Mouse (Mus musculus): ENCODE measurements at regions not wholly inside any gene's neighbourhood (a gene's known extent, or its start where the extent isn't known, plus 50 kb on each side); places are given as distances from the start of the nearest gene placed in this dataset.

GRCm38 (mm10) chr12:39073289-39074022 lies 294.3 kb downstream of the Etv1 start:
- Histone ChIP-seq H3K4me2 (no peak overlapping the region), H3K9ac (no peak overlapping the region), H3K4me1 (replicated peaks) (no peaks in the 10 kb centered on the region), H3K4me3 (no peak overlapping the region), H3K36me3 (no peaks in the 10 kb centered on the region), H3K9me3 (replicated peaks) (no peaks in the 10 kb centered on the region), H3K27me3 (replicated peaks) (no peaks in the 10 kb centered on the region), H3K27ac (ENCODE audit: poor library complexity, severe bottlenecking) (no peak overlapping the region)
- WGBS: 84% methylated on average over 15 of the region's 15 CpGs
- ATAC-seq (ENCODE audit: insufficient number of reproducible peaks, low FRiP score): no peak

- H3K27me3 ChIP-seq (replicated peaks): no peaks in the 10 kb centered on the region
- no peaks in the 10 kb centered on the region for H3K36me3 ChIP-seq
- no peak overlapping the region for H3K4me3 ChIP-seq
- H3K27ac ChIP-seq (ENCODE audit: poor library complexity, severe bottlenecking): no peak overlapping the region
- no peaks in the 10 kb centered on the region for H3K9me3 ChIP-seq (replicated peaks)
- no peaks in the 10 kb centered on the region for H3K4me1 ChIP-seq (replicated peaks)
- no peak overlapping the region for H3K9ac ChIP-seq
- no peak overlapping the region for H3K4me2 ChIP-seq
- WGBS: 84% methylated on average over 4 of the region's 4 CpGs
- no peak for ATAC-seq (ENCODE audit: insufficient number of reproducible peaks, low FRiP score)
These were observed 307.1 kb downstream of the Etv1 start for GRCm38 (mm10) chr12:39086285-39086684.

- no peak for ATAC-seq (ENCODE audit: insufficient number of reproducible peaks, low FRiP score)
These were observed 315.6 kb downstream of the Etv1 start for GRCm38 (mm10) chr12:39094638-39095230.

GRCm38 (mm10) chr12:39123391-39124095 lies 344.4 kb downstream of the Etv1 start:
- H3K27ac ChIP-seq (ENCODE audit: poor library complexity, severe bottlenecking): no peak overlapping the region
- H3K9ac ChIP-seq: no peak overlapping the region
- H3K4me1 ChIP-seq (replicated peaks): no peaks in the 10 kb centered on the region
- no peak overlapping the region for H3K4me2 ChIP-seq
- WGBS: 56% methylated on average over 3 of the region's 3 CpGs
- H3K27me3 ChIP-seq (replicated peaks): no peaks in the 10 kb centered on the region
- no peaks in the 10 kb centered on the region for H3K9me3 ChIP-seq (replicated peaks)
- no peaks in the 10 kb centered on the region for H3K36me3 ChIP-seq
- H3K4me3 ChIP-seq: no peak overlapping the region
- ATAC-seq (ENCODE audit: insufficient number of reproducible peaks, low FRiP score): no peak

More at GRCm38 (mm10) chr12:39094638-39095230, 315.6 kb downstream of the Etv1 start:
- Histone ChIP-seq H3K27ac (ENCODE audit: poor library complexity, severe bottlenecking) (no peak overlapping the region), H3K4me3 (no peak overlapping the region), H3K27me3 (replicated peaks) (no peaks in the 10 kb centered on the region), H3K4me1 (replicated peaks) (no peaks in the 10 kb centered on the region), H3K9me3 (replicated peaks) (no peaks in the 10 kb centered on the region), H3K36me3 (no peaks in the 10 kb centered on the region), H3K4me2 (no peak overlapping the region), H3K9ac (no peak overlapping the region)
- 21% methylated on average over 5 of the region's 5 CpGs for WGBS

- H3K4me3 ChIP-seq: no peak overlapping the region
- no peak overlapping the region for H3K27ac ChIP-seq (ENCODE audit: poor library complexity, severe bottlenecking)
- no peaks in the 10 kb centered on the region for H3K4me1 ChIP-seq (replicated peaks)
- H3K9me3 ChIP-seq (replicated peaks): no peaks in the 10 kb centered on the region
- no peak for ATAC-seq (ENCODE audit: insufficient number of reproducible peaks, low FRiP score)
- WGBS: 73% methylated on average over 6 of the region's 6 CpGs
- H3K4me2 ChIP-seq: no peak overlapping the region
- H3K27me3 ChIP-seq (replicated peaks): no peaks in the 10 kb centered on the region
- no peaks in the 10 kb centered on the region for H3K36me3 ChIP-seq
- H3K9ac ChIP-seq: no peak overlapping the region
These were observed 375.5 kb downstream of the Etv1 start for GRCm38 (mm10) chr12:39154689-39155088.

GRCm38 (mm10) chr12:39176958-39177357 lies 397.8 kb downstream of the Etv1 start:
- no peaks in the 10 kb centered on the region for H3K36me3 ChIP-seq
- WGBS: 71% methylated on average over 4 of the region's 4 CpGs

GRCm38 (mm10) chr12:39224073-39224472 lies 444.9 kb downstream of the Etv1 start:
- Histone ChIP-seq H3K4me1 (replicated peaks) (no peaks in the 10 kb centered on the region), H3K4me3 (no peak overlapping the region), H3K9me3 (replicated peaks) (no peaks in the 10 kb centered on the region), H3K27ac (ENCODE audit: poor library complexity, severe bottlenecking) (no peak overlapping the region), H3K9ac (no peak overlapping the region), H3K36me3 (no peaks in the 10 kb centered on the region), H3K27me3 (replicated peaks) (no peaks in the 10 kb centered on the region), H3K4me2 (no peak overlapping the region)
- no peak for ATAC-seq (ENCODE audit: insufficient number of reproducible peaks, low FRiP score)
- 69% methylated on average over 4 of the region's 4 CpGs for WGBS

More at GRCm38 (mm10) chr12:39176958-39177357, 397.8 kb downstream of the Etv1 start:
- Histone ChIP-seq H3K9ac (no peak overlapping the region), H3K4me3 (no peak overlapping the region), H3K4me1 (replicated peaks) (peaks cover 3% of the 10 kb centered on the region; the same call in 1 of the 2 replicates), H3K27ac (ENCODE audit: poor library complexity, severe bottlenecking) (no peak overlapping the region), H3K27me3 (replicated peaks) (no peaks in the 10 kb centered on the region), H3K9me3 (replicated peaks) (no peaks in the 10 kb centered on the region), H3K4me2 (no peak overlapping the region)
- ATAC-seq (ENCODE audit: insufficient number of reproducible peaks, low FRiP score): no peak

- H3K9ac ChIP-seq: no peak overlapping the region
- no peaks in the 10 kb centered on the region for H3K4me1 ChIP-seq (replicated peaks)
- 68% methylated on average over 6 of the region's 6 CpGs for WGBS
- no peak overlapping the region for H3K4me2 ChIP-seq
- no peaks in the 10 kb centered on the region for H3K36me3 ChIP-seq
- no peaks in the 10 kb centered on the region for H3K9me3 ChIP-seq (replicated peaks)
- H3K4me3 ChIP-seq: no peak overlapping the region
- H3K27me3 ChIP-seq (replicated peaks): no peaks in the 10 kb centered on the region
- no peak for ATAC-seq (ENCODE audit: insufficient number of reproducible peaks, low FRiP score)
- no peak overlapping the region for H3K27ac ChIP-seq (ENCODE audit: poor library complexity, severe bottlenecking)
These were observed 477.4 kb downstream of the Etv1 start for GRCm38 (mm10) chr12:39256605-39257004.

- H3K27ac ChIP-seq (ENCODE audit: poor library complexity, severe bottlenecking): no peak overlapping the region
- no peak overlapping the region for H3K4me3 ChIP-seq
- no peaks in the 10 kb centered on the region for H3K27me3 ChIP-seq (replicated peaks)
- no peak for ATAC-seq (ENCODE audit: insufficient number of reproducible peaks, low FRiP score)
- no peaks in the 10 kb centered on the region for H3K9me3 ChIP-seq (replicated peaks)
- no peaks in the 10 kb centered on the region for H3K4me1 ChIP-seq (replicated peaks)
- no peaks in the 10 kb centered on the region for H3K36me3 ChIP-seq
- H3K9ac ChIP-seq: no peak overlapping the region
- no peak overlapping the region for H3K4me2 ChIP-seq
- 81% methylated on average over 1 of the region's 1 CpGs for WGBS
These were observed 478.4 kb downstream of the Etv1 start for GRCm38 (mm10) chr12:39257571-39257970.

- 0 out of 2 replicates have a peak, but pooled peaks cover 2% of the 10 kb centered on the region for H3K4me1 ChIP-seq (replicated peaks)
- WGBS: 65% methylated on average over 2 of the region's 2 CpGs
- no peak for ATAC-seq (ENCODE audit: insufficient number of reproducible peaks, low FRiP score)
These were observed 510.5 kb downstream of the Etv1 start for GRCm38 (mm10) chr12:39289676-39290075.

More at GRCm38 (mm10) chr12:39289676-39290075, 510.5 kb downstream of the Etv1 start:
- Histone ChIP-seq H3K36me3 (no peaks in the 10 kb centered on the region), H3K9ac (no peak overlapping the region), H3K27ac (ENCODE audit: poor library complexity, severe bottlenecking) (no peak overlapping the region), H3K9me3 (replicated peaks) (no peaks in the 10 kb centered on the region), H3K27me3 (replicated peaks) (no peaks in the 10 kb centered on the region), H3K4me3 (no peak overlapping the region), H3K4me2 (no peak overlapping the region)

Measured in heart, embryonic 12.5 days (tissue).